In genomic region chr17:56348586-56348985, GRCm38 (mm10) we compare ENCODE assay signal across 32 mouse cellular contexts. TPM values are rescaled to one million over a fixed set of nuclear protein-coding genes. Genes with fewer than 3 reads are reported as not detected.
A peak's percentile ranks its signal among the peaks of the same experiment; 100 is the strongest.
DNase-seq lines count a peak whose midpoint lies in the region; ATAC-seq lines count a peak whose summit lies in the region.
"Had no signal": no experiment of that assay in that cellular context is flagged by ENCODE, and none has a peak within 500 bp of the region (broad histone marks: within the 10 kb centered on the region; RNA-seq: fewer than 3 reads in every experiment).

No protein-coding gene starts in this region.

- H3K4me3 ChIP-seq in forebrain, embryonic 12.5 days (replicated peaks) = no peak overlapping the region
- no peak overlapping the region for H3K4me3 ChIP-seq in forebrain, embryonic 16.5 days (replicated peaks; ENCODE audit: low read length)
- H3K4me3 ChIP-seq in midbrain, embryonic 12.5 days = no peak overlapping the region
- H3K4me3 ChIP-seq in midbrain, embryonic 14.5 days (replicated peaks; ENCODE audit: low read depth, low read length) = no peak overlapping the region
- no peak overlapping the region for H3K4me3 ChIP-seq in liver, embryonic 15.5 days (replicated peaks)
- H3K4me3 ChIP-seq: embryonic facial prominence, embryonic 13.5 days; heart, embryonic 15.5 days; hindbrain, embryonic 13.5 days; neural tube, embryonic 15.5 days; stomach, embryonic 15.5 days had no signal

- no peak overlapping the region for H3K4me2 ChIP-seq in forebrain, embryonic 12.5 days
- no peak overlapping the region for H3K4me2 ChIP-seq in forebrain, embryonic 16.5 days (ENCODE audit: low read length)
- no peak overlapping the region for H3K4me2 ChIP-seq in midbrain, embryonic 12.5 days (replicated peaks)
- no peak overlapping the region for H3K4me2 ChIP-seq in midbrain, embryonic 14.5 days (ENCODE audit: low read length)
- H3K4me2 ChIP-seq in liver, embryonic 15.5 days = peak overlapping the region; percentile 40
- H3K4me2 ChIP-seq: embryonic facial prominence, embryonic 13.5 days; heart, embryonic 15.5 days; hindbrain, embryonic 13.5 days; neural tube, embryonic 15.5 days; stomach, embryonic 15.5 days had no signal

- 0 out of 2 replicates have a peak, but pooled peaks cover 11% of the 10 kb centered on the region for H3K4me1 ChIP-seq in forebrain, embryonic 12.5 days
- no peaks in the 10 kb centered on the region for H3K4me1 ChIP-seq in forebrain, embryonic 16.5 days (replicated peaks; ENCODE audit: control insufficient read depth, insufficient read depth, low read length)
- peaks cover 10% of the 10 kb centered on the region for H3K4me1 ChIP-seq in midbrain, embryonic 12.5 days
- H3K4me1 ChIP-seq in midbrain, embryonic 14.5 days (ENCODE audit: control insufficient read depth, insufficient read depth, low read length) = no peaks in the 10 kb centered on the region
- peaks cover 59% of the 10 kb centered on the region for H3K4me1 ChIP-seq in liver, embryonic 15.5 days (replicated peaks)
- H3K4me1 ChIP-seq: embryonic facial prominence, embryonic 13.5 days had no signal

- no peaks in the 10 kb centered on the region for H3K27me3 ChIP-seq in forebrain, embryonic 12.5 days
- no peaks in the 10 kb centered on the region for H3K27me3 ChIP-seq in forebrain, embryonic 16.5 days (replicated peaks; ENCODE audit: control insufficient read depth, insufficient read depth, low read length)
- no peaks in the 10 kb centered on the region for H3K27me3 ChIP-seq in midbrain, embryonic 12.5 days
- no peaks in the 10 kb centered on the region for H3K27me3 ChIP-seq in midbrain, embryonic 14.5 days (ENCODE audit: control insufficient read depth, insufficient read depth, low read length)
- no peaks in the 10 kb centered on the region for H3K27me3 ChIP-seq in liver, embryonic 15.5 days
- H3K27me3 ChIP-seq: embryonic facial prominence, embryonic 13.5 days; heart, embryonic 15.5 days; hindbrain, embryonic 13.5 days; neural tube, embryonic 15.5 days; stomach, embryonic 15.5 days had no signal

- H3K36me3 ChIP-seq in forebrain, embryonic 12.5 days (replicated peaks) = peaks cover 27% of the 10 kb centered on the region
- H3K36me3 ChIP-seq in forebrain, embryonic 16.5 days (ENCODE audit: control insufficient read depth, insufficient read depth) = peaks cover 2% of the 10 kb centered on the region; the same call in 1 of the 2 replicates
- H3K36me3 ChIP-seq in midbrain, embryonic 12.5 days = peaks cover 32% of the 10 kb centered on the region
- H3K36me3 ChIP-seq in midbrain, embryonic 14.5 days (ENCODE audit: control insufficient read depth, insufficient read depth, low read length) = peaks cover 27% of the 10 kb centered on the region
- peaks cover 5% of the 10 kb centered on the region; the same call in 1 of the 2 replicates for H3K36me3 ChIP-seq in liver, embryonic 15.5 days (replicated peaks)

- ATAC-seq in forebrain, embryonic 12.5 days (ENCODE audit: low FRiP score) = no peak
- ATAC-seq in forebrain, embryonic 16.5 days = no peak
- no peak for ATAC-seq in midbrain, embryonic 12.5 days (ENCODE audit: low FRiP score, low read depth)
- ATAC-seq in midbrain, embryonic 14.5 days (ENCODE audit: low FRiP score, low TSS enrichment) = no peak
- peak; percentile 65 for ATAC-seq in liver, embryonic 15.5 days (ENCODE audit: insufficient read depth)
- ATAC-seq: lung, postnatal 0 days had no signal

- peak overlapping the region; percentile 1; the same call in 1 of the 2 replicates for H3K27ac ChIP-seq in forebrain, embryonic 12.5 days
- H3K27ac ChIP-seq in forebrain, embryonic 16.5 days (ENCODE audit: low read length) = no peak overlapping the region
- 0 out of 2 replicates have a peak overlapping the region, but pooled peaks have one; percentile 35 for H3K27ac ChIP-seq in midbrain, embryonic 12.5 days (replicated peaks)
- no peak overlapping the region for H3K27ac ChIP-seq in midbrain, embryonic 14.5 days (replicated peaks; ENCODE audit: low read depth, low read length)
- peak overlapping the region; percentile 72 for H3K27ac ChIP-seq in liver, embryonic 15.5 days (replicated peaks)
- H3K27ac ChIP-seq: embryonic facial prominence, embryonic 13.5 days; heart, embryonic 15.5 days; hindbrain, embryonic 13.5 days; neural tube, embryonic 15.5 days; stomach, embryonic 15.5 days had no signal

- no peaks in the 10 kb centered on the region for H3K9me3 ChIP-seq in forebrain, embryonic 12.5 days
- H3K9me3 ChIP-seq in forebrain, embryonic 16.5 days (ENCODE audit: control insufficient read depth, low read length) = no peaks in the 10 kb centered on the region
- H3K9me3 ChIP-seq in midbrain, embryonic 12.5 days = no peaks in the 10 kb centered on the region
- no peaks in the 10 kb centered on the region for H3K9me3 ChIP-seq in midbrain, embryonic 14.5 days (ENCODE audit: control insufficient read depth, low read length)
- H3K9me3 ChIP-seq in liver, embryonic 15.5 days (replicated peaks) = no peaks in the 10 kb centered on the region
- H3K9me3 ChIP-seq: embryonic facial prominence, embryonic 13.5 days; G1E; heart, embryonic 15.5 days; hindbrain, embryonic 13.5 days; neural tube, embryonic 15.5 days; stomach, embryonic 15.5 days had no signal

- no peak for DNase-seq in midbrain, embryonic 14.5 days
- DNase-seq in urinary bladder, postnatal 14 days (ENCODE audit: low spot score) = no peak
- no peak for DNase-seq in spleen, adult 12 weeks (ENCODE audit: low spot score)
- DNase-seq: adrenal gland, postnatal 14 days; cerebellum, adult 11 months; cerebellum, postnatal 10 days; gastrocnemius, postnatal 14 days; heart, postnatal 36 days; kidney, adult 9 months; kidney, postnatal 10 days; layer of hippocampus, adult 9-11 months; lung, postnatal 4 days; retina, postnatal 1 day; right cerebral cortex, postnatal 14 days; thymus, postnatal 14 days had no signal

- no peak overlapping the region for H3K9ac ChIP-seq in forebrain, embryonic 12.5 days
- no peak overlapping the region for H3K9ac ChIP-seq in forebrain, embryonic 16.5 days (replicated peaks; ENCODE audit: low read depth, low read length)
- 0 out of 2 replicates have a peak overlapping the region, but pooled peaks have one; percentile 15 for H3K9ac ChIP-seq in midbrain, embryonic 12.5 days (replicated peaks)
- no peak overlapping the region for H3K9ac ChIP-seq in midbrain, embryonic 14.5 days (replicated peaks; ENCODE audit: low read length)
- H3K9ac ChIP-seq in liver, embryonic 15.5 days = no peak overlapping the region
- H3K9ac ChIP-seq: embryonic facial prominence, embryonic 13.5 days; heart, embryonic 15.5 days; neural tube, embryonic 15.5 days; stomach, embryonic 15.5 days had no signal

RNA-seq across cellular contexts. Expression of gene Kdm4b, which starts 22.7 kb away (rescaled TPM):
- 61.6 and 63.4 TPM in 2 replicates for polyA plus RNA-seq in forebrain, embryonic 12.5 days (2016; fragmentation: Nextera tagmentation; extraction: Ambion mirVana)
- 81.6 and 85.0 TPM in 2 replicates for polyA plus RNA-seq in forebrain, embryonic 16.5 days (2015; fragmentation: Nextera tagmentation; extraction: Ambion mirVana)
- polyA plus RNA-seq in midbrain, embryonic 12.5 days (2016; fragmentation: Nextera tagmentation; extraction: Ambion mirVana) = 75.1 and 80.4 TPM in 2 replicates
- polyA plus RNA-seq in midbrain, embryonic 14.5 days (2014; fragmentation: Nextera tagmentation; extraction: Ambion mirVana) = 72.4 and 78.9 TPM in 2 replicates
- 7.0 and 9.5 TPM in 2 replicates for polyA plus RNA-seq in liver, embryonic 15.5 days (2015; fragmentation: Nextera tagmentation; extraction: Ambion mirVana)

RNA-seq across cellular contexts. Expression of gene Uhrf1, which starts 45.5 kb away (rescaled TPM):
- 187 and 198 TPM in 2 replicates for polyA plus RNA-seq in forebrain, embryonic 12.5 days (2016; fragmentation: Nextera tagmentation; extraction: Ambion mirVana)
- 48.1 and 52.2 TPM in 2 replicates for polyA plus RNA-seq in forebrain, embryonic 16.5 days (2015; fragmentation: Nextera tagmentation; extraction: Ambion mirVana)
- 161 and 166 TPM in 2 replicates for polyA plus RNA-seq in midbrain, embryonic 12.5 days (2016; fragmentation: Nextera tagmentation; extraction: Ambion mirVana)
- polyA plus RNA-seq in midbrain, embryonic 14.5 days (2014; fragmentation: Nextera tagmentation; extraction: Ambion mirVana) = 11.3 and 21.5 TPM in 2 replicates
- 96.8 and 109 TPM in 2 replicates for polyA plus RNA-seq in liver, embryonic 15.5 days (2015; fragmentation: Nextera tagmentation; extraction: Ambion mirVana)

RNA-seq across cellular contexts. Expression of gene Arrdc5, which starts 48.5 kb away (rescaled TPM):
- not detected in 2 replicates for polyA plus RNA-seq in forebrain, embryonic 12.5 days (2016; fragmentation: Nextera tagmentation; extraction: Ambion mirVana)
- polyA plus RNA-seq in forebrain, embryonic 16.5 days (2015; fragmentation: Nextera tagmentation; extraction: Ambion mirVana) = not detected in 2 replicates
- not detected in 2 replicates for polyA plus RNA-seq in midbrain, embryonic 12.5 days (2016; fragmentation: Nextera tagmentation; extraction: Ambion mirVana)
- not detected in 2 replicates for polyA plus RNA-seq in midbrain, embryonic 14.5 days (2014; fragmentation: Nextera tagmentation; extraction: Ambion mirVana)
- not detected in 2 replicates for polyA plus RNA-seq in liver, embryonic 15.5 days (2015; fragmentation: Nextera tagmentation; extraction: Ambion mirVana)
- polyA plus RNA-seq: embryonic facial prominence, embryonic 13.5 days; forebrain, embryonic 11.5 days; G1E; heart, embryonic 15.5 days; hindbrain, embryonic 13.5 days; intestine, postnatal 0 days; limb, embryonic 11.5 days; liver, adult 2 months; lung, postnatal 0 days; neural tube, embryonic 15.5 days; small intestine, adult 2 months; stomach, embryonic 15.5 days; urinary bladder, adult 2 months had no signal

RNA-seq across cellular contexts. Expression of gene Plin3, which starts 55.9 kb away (rescaled TPM):
- polyA plus RNA-seq in forebrain, embryonic 12.5 days (2016; fragmentation: Nextera tagmentation; extraction: Ambion mirVana) = 28.6 and 28.8 TPM in 2 replicates
- polyA plus RNA-seq in forebrain, embryonic 16.5 days (2015; fragmentation: Nextera tagmentation; extraction: Ambion mirVana) = 9.3 and 12.6 TPM in 2 replicates
- polyA plus RNA-seq in midbrain, embryonic 12.5 days (2016; fragmentation: Nextera tagmentation; extraction: Ambion mirVana) = 28.9 and 29.0 TPM in 2 replicates
- 6.4 and 11.6 TPM in 2 replicates for polyA plus RNA-seq in midbrain, embryonic 14.5 days (2014; fragmentation: Nextera tagmentation; extraction: Ambion mirVana)
- polyA plus RNA-seq in liver, embryonic 15.5 days (2015; fragmentation: Nextera tagmentation; extraction: Ambion mirVana) = 33.3 and 36.0 TPM in 2 replicates

Comparison
In these comparisons a context has a peak if more than half of its experiments do, and no peak if none do; other contexts are left out.
1. H3K27ac ChIP-seq: peak in forebrain, embryonic 12.5 days (single experiment), midbrain, embryonic 12.5 days (single experiment) and liver, embryonic 15.5 days (single experiment); none in forebrain, embryonic 16.5 days (single experiment) and midbrain, embryonic 14.5 days (single experiment).